Mouse (Mus musculus): ENCODE measurements around the gene Limd1.

The Limd1 gene

DNA sequence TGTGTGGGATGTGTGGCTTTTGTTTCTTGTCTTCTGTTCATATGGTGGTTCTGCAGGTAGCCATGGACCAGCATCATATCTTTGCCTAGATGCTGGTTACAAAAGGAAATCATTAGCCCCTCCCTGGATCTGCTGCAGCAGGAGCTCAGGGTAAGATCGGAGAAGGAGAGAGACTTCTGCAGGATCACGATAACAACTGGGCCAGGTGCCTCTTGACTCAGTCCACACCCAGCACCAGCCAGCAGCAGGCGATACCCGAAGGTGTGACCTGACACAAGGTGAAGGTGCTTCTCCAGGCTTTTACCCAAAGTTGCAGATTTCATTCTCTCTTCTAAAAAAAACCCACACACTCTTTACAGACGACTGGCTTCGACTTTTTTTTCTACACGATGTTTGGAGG is 2.6 kb downstream of the Limd1 start:
- no peak for DNase-seq (ENCODE audit: low read depth, low spot score)

DNA sequence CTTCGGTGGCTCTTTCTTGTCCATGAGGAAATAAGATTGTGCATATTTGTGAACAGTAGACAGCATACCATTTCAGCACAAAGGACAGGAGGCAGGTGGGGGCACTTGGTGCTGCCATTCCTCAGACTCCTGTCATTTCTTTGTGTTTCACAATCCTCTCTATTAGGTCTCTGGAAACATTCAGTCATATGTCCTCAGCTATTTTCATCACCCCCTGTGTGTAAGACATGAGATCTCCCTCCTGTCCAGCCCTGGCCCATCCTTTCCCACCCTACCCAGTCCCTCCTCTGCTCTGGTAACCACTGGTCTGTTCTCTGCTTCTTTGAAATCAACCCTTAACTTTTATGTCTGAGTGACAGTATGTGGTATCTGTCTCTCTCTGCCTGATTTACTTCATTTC is 5.1 kb downstream of the Limd1 start:
- no peak for DNase-seq (ENCODE audit: low read depth, low spot score)

DNA sequence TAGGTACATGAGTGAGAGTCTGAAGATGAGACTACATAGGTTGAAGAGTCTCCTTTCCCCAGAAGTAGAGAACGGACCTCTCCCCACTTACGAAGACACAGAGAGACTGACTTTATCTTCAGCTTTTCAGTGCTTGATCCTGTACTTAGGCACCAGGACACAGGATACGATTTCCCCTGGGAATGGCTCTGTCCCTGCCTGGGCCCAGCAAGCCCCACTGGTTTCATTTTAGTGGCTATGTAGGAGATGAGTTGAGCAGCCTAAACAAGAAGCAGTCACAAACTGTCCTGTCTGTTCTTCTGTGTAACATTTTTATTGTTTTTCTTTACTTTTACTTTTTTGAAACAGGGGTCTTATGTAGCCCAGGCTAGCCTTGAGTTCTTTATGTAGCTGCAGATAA is 6.3 kb downstream of the Limd1 start:
- no peak for DNase-seq (ENCODE audit: low read depth, low spot score)

DNA sequence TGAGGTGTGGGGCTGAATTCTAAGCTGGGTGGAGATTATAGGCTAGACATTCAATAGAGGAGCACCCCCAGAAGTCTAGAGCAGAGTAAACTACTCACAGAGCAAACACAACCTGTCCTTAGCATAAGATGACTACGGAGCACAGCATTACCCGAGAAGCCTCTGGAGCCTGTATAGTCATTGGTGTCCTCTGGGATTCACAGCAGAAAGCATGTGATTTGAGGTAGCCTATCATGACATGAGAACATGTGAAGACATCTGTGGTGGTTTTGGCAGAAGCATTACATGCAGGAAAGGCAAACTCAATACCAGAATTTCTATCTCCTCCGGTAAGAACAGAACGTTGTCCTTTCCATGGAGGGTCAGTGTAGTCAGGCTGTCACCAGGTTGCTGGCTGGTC is 7.1 kb downstream of the Limd1 start:
- no peak for DNase-seq (ENCODE audit: low read depth, low spot score)

DNA sequence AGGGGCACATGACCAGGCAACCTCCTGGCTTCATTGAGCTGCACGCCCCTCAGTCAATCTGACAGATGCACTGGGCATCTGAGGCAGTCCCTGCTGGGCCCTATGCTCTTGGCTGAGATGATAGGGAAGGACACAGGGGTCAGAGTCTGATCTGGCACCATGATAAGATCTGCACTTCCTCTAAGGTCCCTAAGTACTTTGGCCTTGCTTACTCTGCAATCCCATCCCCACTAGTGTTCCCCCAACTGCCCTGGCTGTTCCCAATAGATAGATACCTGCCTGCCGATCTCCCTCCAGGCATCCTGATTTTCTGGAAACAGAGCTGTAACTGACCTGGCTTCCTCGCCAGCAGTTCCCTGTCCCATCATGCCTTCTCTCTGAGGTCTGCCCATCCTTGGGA is 8.1 kb downstream of the Limd1 start:
- DNase-seq (ENCODE audit: low read depth, low spot score): no peak

DNA sequence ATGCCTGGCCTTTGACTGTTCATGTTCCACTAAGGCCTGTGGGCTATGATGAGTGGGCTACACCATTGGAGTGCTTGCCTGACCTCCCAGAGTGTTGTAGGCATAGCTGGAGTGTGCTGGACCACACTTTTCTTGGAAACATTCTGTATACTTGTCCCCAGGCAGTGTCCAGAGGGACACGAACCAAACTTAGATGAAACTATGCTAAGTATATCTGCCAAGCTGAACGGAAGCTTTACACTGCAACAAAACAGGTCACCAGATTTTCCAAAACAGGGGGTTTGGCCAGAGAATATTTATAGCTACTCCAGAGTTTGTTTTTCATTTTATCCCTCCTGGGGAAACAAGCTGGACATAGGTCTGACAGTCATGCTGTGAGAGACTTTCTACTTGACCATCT is 10.6 kb downstream of the Limd1 start:
- DNase-seq (ENCODE audit: low read depth, low spot score): no peak

DNA sequence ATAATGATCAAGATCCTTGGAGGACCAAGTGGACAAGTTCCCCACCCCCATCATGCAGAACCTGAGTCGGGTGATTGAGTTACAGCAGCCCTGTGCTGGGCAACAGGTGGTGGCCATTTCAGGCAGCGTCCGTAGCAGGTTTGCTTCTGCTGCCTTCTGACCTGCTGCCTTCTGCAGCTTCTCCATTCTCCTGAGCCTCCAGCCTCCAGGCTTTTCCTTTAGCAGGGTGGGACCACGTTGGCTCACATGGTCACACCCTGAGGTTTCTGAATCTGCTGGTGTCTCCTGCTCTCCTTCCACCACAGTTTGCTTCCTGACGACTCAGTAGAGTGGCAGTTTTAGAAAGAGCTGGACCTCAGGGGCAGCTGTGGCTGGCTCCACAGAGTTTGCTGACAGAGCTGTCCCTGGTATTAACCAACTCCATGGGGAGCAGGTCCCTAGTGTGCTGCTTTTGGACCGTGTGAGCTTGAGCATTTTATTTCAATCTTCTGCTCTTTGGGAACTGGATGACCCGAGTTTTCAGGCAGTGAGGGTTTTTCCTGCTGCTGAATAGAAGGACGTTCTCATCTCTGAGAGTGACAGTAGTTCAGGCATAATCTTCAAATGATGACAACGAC is 11.3 kb downstream of the Limd1 start:
- no peak for DNase-seq (ENCODE audit: low read depth, low spot score)

DNA sequence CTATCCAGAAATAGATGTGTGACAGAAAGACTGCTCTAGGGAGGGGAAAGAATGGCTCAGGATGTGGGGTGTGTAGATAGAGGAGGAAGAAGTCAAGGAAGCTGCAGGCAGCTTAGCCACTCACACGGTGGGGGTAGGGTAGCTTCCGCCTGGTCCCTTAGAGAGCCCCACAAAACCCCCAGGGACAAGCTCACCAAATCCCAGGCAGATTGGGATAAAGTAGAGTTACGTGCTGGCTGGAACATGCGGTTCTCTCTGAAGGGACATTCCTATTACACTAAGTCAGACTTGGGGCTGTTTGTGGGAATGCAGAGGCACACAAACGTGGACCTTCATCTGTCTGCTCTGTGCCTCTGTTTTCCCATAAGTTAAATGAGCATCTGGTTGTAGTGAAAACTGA is 12.4 kb downstream of the Limd1 start:
- no peak for DNase-seq (ENCODE audit: low read depth, low spot score)

DNA sequence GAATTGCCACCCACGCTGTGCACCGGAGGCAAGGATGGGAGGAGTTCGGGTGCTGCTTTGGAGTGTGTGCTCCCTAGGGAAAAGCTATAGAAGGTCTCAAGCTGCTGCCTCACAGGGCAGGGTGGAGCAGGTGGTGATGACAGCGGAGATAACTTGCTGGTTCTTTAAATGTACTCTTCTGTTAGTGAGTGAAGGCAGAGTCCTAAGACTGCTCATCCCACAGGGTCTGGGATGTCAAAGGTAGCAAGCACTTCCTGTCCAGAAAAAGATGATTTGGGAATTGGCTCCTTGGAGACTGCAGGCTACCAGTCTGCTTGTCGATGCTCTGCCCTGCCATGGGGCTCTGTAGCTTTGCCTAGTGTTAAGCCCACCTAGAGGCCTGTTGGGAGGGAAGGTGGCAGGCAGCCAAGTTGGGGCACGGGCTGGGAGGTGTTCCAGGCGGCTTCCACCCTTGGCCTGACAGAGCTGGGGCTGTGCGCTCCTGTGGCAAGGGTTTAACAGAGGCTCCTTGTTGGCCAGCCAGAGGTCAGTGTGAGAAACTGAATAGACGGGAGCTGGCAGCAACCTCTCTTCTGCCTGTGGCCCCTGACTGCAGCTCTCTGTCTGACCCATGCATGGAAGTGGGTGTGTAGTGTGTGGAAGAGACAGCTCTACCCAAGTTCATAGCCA is 13.5 kb downstream of the Limd1 start:
- DNase-seq (ENCODE audit: low read depth, low spot score): no peak

DNA sequence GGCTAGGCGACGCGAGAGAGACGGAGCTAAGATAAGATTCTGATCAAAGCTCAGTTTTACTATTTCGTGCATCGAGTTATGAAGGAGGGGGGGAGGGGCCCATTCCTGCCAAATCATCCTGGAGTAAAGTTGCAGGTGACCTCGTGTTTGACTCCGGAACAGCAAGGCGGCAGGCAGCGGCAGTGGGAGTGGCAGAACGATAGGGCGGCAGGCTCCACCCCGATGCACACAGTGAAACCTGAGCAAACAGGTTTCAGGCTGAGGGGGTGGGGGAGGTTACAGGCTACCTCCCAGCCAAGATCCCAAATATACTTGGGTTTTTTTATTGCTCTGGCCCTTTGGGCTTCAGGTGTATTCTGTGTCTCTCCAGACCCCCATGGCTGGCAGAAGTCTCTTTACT is 18.2 kb downstream of the Limd1 start:
- DNase-seq (ENCODE audit: low read depth, low spot score): no peak

DNA sequence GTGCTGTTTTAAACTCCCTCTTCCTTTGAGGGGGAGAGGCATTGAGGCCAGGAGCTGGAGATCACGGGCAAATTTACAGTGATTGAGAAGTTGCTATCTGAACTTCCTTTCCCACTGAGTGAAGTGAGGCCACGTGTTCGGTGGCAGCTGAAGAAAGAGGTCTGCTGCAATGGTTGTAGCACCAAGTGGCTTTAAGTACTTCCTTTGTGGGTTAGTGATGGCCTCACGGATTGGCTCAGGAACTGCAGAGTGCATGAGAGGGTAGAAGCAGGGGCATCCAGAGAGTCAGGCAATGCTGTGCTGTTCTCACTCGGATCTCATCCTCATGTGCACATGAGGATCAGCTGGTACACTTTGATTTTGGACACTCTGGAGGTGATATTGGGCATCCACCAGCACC is 19.4 kb downstream of the Limd1 start:
- DNase-seq (ENCODE audit: low read depth, low spot score): no peak

DNA sequence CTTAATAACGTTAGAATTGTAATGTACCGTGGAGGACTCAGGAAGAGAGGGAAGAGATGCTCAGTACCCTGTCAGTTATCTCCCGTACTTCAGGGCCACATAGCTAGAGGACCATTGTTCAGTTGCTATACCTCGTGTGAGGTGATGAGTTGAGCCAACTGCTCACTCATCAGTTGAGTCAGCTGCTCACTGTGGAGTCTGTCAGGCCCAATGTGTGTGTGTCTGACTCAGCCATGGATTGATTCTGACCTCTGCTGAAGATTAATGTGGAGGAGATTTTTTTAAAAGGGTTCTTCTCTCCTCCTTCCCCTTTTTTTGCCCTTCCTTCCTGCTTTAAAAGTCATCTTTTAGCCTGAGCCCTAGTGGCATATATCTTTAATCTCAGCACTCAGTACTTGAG is 22.0 kb downstream of the Limd1 start:
- no peak for DNase-seq (ENCODE audit: low read depth, low spot score)

DNA sequence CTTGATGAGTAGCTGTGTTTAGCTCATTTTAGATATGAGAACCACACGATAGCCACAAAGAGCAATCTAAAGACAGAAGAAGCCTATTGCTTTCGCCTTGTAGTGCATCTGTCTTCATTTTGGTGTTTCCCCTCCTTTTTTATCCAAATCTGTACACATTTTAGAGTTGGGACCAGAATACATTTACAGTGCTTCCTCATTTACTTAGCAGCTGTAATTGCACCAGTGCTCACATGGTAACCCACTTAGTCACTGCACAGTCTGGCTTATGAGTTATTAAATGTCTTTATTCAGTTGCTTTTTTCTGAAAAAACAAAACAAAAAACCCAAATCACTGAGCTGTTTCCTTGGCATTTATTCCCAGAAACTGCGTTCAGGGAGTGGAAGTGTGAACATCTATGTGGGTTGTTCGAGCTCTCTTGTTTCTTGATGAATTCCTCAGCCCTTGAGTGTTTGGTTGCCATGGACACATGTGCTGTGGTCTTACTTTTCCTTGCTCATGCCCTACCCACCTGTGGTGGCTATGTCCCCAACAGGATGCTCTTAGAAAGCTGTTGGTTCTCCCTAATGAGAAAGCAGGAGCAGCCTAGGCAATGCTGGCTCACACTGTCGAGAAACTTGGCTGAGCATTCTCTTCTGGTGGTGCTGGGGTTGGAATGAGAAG is 24.8 kb downstream of the Limd1 start:
- no peak for DNase-seq (ENCODE audit: low read depth, low spot score)

DNA sequence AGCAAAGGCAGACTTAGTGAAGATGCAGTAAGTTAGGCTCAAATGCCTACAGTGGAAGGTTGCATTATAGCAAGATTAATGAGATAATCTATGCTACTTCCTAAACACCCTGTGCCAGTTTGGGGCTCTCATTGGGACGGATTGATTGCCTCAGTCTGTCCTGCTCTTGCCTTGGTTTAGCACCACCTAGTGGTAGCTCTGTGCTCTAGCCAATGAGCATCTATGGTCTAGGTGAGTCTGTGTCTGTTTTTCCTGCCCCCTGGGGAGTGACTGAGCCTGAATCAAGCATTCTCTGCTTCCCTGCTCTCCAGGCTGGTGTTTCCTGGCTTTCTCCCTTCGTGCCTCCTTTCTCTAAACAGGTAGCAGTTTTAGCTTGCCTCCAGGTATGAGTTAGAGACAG is 25.8 kb downstream of the Limd1 start:
- no peak for DNase-seq (ENCODE audit: low read depth, low spot score)

DNA sequence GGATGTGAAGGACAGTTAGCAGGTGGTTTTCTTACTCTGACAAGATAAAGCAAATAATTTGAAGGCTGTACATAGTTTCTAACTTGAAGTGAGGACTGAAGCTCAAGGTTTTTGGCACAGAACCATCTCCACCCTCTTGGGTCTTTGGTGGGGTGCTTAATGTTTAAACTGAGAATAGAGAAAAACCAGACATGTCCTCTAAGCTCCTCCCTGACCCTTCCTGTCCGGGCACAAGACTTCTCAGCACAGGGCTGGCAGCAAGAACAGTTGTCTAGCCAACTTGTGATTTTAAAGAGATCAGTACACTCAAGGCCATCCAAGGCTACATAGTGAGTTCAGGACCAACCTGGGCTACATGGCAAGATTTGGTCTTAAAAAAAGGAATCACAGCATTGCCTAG is 27.1 kb downstream of the Limd1 start:
- DNase-seq (ENCODE audit: low read depth, low spot score): no peak

DNA sequence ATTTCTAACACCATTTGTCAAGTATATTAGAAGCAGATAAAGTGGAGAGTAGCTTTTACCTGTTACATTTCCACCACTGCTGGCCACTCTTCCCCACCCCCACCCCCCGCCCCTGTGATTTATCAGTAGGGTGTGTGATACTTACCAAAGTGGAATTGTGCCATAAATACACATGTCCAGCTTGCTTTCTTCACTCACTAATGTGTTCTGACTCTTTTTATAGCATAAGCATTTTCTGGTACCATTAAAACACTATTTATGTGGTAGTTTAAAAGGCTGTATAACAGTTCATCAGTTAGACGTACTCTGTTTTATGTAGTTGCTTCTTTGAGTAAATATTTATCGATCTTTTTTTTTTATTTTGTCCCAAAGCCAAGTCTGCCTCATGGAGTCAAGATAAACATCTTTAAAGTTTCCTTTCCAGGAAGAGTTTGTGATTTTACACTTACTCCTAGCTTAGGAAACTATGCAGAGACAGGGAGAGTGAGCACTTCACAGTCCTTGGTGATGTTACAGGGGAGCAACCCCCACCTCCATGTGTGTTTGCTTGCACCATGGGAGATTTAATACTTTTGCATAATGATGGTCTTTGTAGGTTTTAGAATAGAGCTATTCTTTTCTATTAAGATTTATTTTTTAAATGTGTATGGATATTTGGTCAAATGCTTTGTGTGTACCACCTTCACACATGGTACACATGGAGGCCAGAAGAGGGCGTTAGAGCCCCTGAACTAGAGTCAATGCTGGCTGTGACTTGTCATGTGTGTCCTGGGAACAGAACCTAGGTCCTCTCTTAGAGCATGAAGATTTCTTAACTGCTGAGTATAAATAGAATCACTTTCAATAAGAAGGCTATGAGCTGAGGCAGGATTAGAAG is 28.0 kb downstream of the Limd1 start:
- DNase-seq (ENCODE audit: low read depth, low spot score): no peak

DNA sequence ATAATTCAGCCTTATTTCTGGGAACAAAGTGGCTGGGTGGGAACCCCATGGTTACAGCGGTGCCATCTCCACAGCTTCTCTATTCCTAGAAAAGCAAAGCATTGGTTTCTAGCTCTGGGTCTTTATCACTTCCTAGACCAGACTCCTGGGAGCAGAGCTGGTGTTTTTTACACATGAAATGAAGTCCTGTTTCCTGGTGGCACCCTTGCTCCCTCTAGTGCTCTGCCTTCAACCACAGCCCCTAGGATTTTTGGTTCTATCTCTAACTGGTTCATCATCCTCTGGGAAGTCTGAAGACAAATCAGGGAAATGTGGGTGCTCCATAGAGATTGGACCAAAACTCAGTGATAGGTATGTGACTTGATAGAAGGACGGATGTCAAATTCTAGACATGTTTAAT is 28.9 kb downstream of the Limd1 start:
- no peak for DNase-seq (ENCODE audit: low read depth, low spot score)

DNA sequence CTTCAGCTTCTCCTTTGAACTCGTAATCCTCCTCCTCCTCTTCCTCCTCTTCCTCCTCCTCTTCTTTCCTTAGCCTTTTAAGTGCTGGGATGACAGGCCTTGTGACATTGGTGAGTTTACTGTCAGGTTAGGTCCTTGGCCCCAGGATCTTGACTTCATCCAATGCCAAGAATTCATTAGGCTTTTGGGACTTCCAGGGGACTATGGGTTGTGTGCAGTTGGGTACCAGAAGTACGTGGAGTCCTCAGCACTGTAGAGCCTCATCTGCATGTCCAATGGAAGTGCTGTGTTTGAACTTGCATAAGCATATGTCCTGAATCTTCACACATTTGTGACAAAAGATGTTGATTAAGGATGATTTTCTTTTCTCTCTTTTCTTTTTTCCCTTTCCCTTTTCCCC is 30.5 kb downstream of the Limd1 start:
- no peak for DNase-seq (ENCODE audit: low read depth, low spot score)

DNA sequence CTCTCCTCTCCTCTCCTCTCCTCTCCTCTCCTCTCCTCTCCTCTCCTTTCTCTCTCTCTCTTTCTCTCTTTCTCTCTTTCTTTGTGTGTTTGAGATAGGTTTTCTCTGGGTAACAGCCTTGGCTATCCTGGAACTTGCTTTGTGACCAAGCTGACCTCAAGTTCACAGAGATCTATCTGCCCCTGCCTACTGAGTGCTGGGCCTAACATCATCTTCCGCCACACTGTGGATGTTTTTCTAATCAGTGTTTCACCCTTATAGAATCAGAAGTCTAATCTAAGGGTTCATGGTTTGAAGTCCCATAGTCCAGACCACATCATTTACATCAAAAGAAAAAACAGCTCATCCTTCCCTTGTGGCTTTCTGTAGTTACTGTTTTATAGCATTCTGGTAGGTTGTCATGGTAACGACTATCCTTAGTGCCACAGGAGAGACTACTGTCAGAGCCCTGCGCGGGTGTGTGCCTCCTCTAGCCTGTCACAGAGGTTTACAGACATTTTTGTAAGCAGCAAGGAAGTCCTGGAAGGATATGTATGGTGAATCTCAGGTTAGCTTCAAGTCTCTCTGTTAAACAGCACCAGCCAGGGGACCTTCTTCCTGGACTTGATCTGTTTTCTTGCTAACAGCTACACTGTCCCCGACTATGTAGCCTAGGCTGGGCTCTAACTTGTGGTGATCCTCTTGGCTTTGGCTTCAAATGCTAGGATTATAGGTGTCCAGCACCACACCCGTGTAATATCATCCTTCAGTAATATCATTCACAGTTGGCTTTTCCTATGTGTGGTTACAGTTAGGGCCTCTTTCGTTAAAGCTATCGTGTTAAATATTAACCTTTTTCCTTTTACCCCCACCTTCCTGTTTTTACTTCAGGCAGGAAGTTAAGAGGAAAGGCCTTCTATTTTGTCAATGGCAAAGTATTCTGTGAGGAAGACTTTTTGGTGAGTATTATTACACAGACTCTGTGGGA is 31.4 kb downstream of the Limd1 start:
- DNase-seq (ENCODE audit: low read depth, low spot score): no peak

DNA sequence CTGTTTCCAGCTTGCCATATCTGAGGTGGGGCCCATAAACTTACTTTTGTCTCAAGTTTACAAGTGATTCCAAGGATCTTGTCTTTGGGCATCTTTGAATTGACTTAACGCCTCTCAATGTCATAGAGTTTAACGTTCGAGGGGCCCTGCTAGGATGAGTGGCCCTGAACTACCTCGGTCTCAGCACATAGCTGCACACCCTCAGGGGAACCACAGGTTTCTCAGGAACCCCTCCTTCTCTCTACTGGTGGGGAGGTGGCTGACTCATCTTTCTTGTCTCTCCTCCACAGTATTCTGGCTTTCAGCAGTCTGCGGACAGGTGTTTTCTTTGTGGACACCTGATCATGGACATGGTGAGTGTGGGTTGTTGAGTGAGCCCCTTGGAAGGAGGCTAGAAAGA is 32.4 kb downstream of the Limd1 start:
- no peak for DNase-seq (ENCODE audit: low read depth, low spot score)

DNA sequence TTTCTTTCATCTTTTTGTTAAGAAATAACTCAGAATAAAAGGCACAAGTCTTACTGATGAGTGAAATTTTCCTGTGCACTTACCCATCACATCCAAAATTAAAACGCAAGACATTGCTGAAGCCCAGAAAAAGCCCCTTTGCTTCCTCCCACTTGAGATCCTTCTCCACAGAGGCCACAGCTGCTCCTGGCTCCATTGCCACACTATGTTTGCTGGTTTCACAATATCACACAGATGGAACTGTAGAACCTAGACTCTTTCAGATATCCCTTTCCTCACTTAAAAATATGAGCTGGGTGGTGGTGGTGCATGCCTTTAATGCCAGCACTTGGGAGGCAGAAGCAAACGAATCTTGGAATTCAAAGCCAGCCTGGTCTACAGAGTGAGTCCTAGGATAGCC is 34.0 kb downstream of the Limd1 start:
- no peak for DNase-seq (ENCODE audit: low read depth, low spot score)
